Mouse (Mus musculus) neural tube, embryonic 14.5 days (tissue): ENCODE measurements around the gene Asb16. TPM values are rescaled to one million over a fixed set of nuclear protein-coding genes. Genes with fewer than 3 reads are reported as not detected.
A peak's percentile ranks its signal among the peaks of the same experiment; 100 is the strongest.

Experiments used
- ATAC-seq: fragments of 200-750 bp; cut with Nextera tagmentation; 2 replicates; pipeline ENCODE4 v1.8.0; 2017; ENCODE audit warnings: low read depth, mild to moderate bottlenecking, moderate TSS enrichment, moderate library complexity
- H3K27ac ChIP-seq: fragments of 300-500 bp; sonication (generic); 2 replicates; pipeline ENCODE4 v1.5.1; 2014; ENCODE audit warnings: low read depth, mild to moderate bottlenecking, control low read depth, low read length, moderate library complexity, mixed read lengths
- H3K27me3 ChIP-seq: fragments of 300-500 bp; sonication (generic); 2 replicates; pipeline ENCODE4 v1.6.1; 2014; ENCODE audit warnings: low read length; ENCODE audit not compliant: control insufficient read depth, insufficient read depth
- H3K36me3 ChIP-seq: fragments of 300-500 bp; sonication (generic); 2 replicates; pipeline ENCODE4 v1.6.1; 2014; ENCODE audit warnings: low read length, mixed read lengths; ENCODE audit not compliant: control insufficient read depth, insufficient read depth
- H3K4me1 ChIP-seq: fragments of 300-500 bp; sonication (generic); 2 replicates; pipeline ENCODE4 v1.6.1; 2014; ENCODE audit warnings: low read length; ENCODE audit not compliant: control insufficient read depth, insufficient read depth
- H3K4me2 ChIP-seq: fragments of 300-500 bp; sonication (generic); 2 replicates; pipeline ENCODE4 v1.6.1; 2014; ENCODE audit warnings: mild to moderate bottlenecking, low read depth, low read length, control low read depth
- H3K4me3 ChIP-seq: fragments of 300-500 bp; sonication (generic); 2 replicates; pipeline ENCODE4 v1.5.1; 2014; ENCODE audit warnings: low read depth, low read length, control low read depth, mixed read lengths
- H3K9ac ChIP-seq: fragments of 300-500 bp; sonication (generic); replicated peaks from 2 replicates; pipeline ENCODE4 v1.6.1; 2014; ENCODE audit warnings: low read depth, mild to moderate bottlenecking, control low read depth, low read length, mixed read lengths
- H3K9me3 ChIP-seq: fragments of 300-500 bp; sonication (generic); 2 replicates; pipeline ENCODE4 v1.6.1; 2016; ENCODE audit warnings: low read length; ENCODE audit not compliant: control insufficient read depth
- WGBS: fragments of 180-500 bp; shearing (Covaris S2); extraction: QIAGEN DNeasy Blood & Tissue Kit; methylation state at CpG from one replicate; pipeline ENCODE4 v1.1.7; 2014; 5-methylcytosine and 5-hydroxymethylcytosine counted together
- polyA plus RNA-seq: library from polyadenylated mRNA; unstranded; fragments of >200 nt; fragmentation: Nextera tagmentation; extraction: Ambion mirVana; gene quantifications from 2 replicates; pipeline ENCODE4 v1.2.1, GENCODE M21; 2014

The Asb16 gene
- polyA plus RNA-seq, 1 experiment from 2014 or later: 0.23 TPM

DNA sequence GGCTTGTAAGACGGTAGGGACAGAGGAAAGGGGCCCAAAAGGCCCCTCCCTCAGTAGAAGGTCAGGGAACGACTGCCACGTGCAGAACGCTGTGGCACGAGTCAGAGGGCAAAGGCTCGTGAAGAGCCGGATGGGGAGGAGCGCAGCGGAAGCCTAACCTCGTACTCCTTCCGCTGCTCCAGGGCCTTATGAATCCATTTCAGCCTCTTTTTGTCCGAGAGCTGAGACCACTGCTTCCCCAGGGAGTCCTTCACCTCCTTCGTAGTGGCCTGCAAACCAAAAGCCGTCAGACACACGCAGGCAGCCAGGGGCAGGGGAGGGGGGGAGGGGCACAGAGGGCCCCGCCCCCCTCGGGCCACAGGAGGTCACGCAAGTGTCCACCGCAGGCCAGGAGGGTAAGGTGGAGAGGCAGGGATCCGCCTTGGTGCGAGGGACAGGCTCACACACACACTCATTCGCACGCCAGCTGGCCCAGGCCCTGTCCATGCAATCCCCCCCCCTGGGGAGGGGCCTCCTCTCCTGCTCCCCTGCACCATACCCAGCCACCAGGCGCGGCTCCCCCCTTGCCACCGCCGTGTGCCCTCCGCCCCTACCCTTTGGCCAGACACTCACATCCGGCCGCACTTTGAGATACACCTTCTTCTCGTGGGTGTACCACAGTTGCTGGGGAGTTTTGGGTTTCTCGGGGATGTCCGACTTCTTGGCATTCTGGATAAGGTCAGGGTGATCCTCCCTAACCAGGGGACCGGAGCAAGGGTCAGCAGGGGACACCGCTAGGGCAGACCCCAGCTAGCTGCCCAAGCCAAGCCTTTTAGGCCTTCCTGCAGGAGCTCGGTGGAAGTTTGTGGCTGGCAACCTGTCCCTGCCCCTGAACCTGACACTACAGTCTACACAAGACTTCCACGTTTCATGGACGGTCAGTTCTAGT lies 42.5 kb downstream of the Asb16 start:
- peaks cover 63% of the 10 kb centered on the region for H3K36me3 ChIP-seq
- H3K4me2 ChIP-seq: no peak overlapping the region
- no peaks in the 10 kb centered on the region for H3K27me3 ChIP-seq
- H3K4me1 ChIP-seq: peaks cover 8% of the 10 kb centered on the region; the same call in 1 of the 2 replicates
- no peak for ATAC-seq
- no peaks in the 10 kb centered on the region for H3K9me3 ChIP-seq
- H3K27ac ChIP-seq: no peak overlapping the region
- WGBS: 53% methylated on average over 32 of the region's 38 CpGs
- no peak overlapping the region for H3K4me3 ChIP-seq
- no peak overlapping the region for H3K9ac ChIP-seq

GRCm38 (mm10) chr11:102311966-102312365 lies 43.4 kb downstream of the Asb16 start:
- WGBS: 79% methylated on average over 4 of the region's 4 CpGs
- H3K9ac ChIP-seq: no peak overlapping the region
- no peak overlapping the region for H3K4me2 ChIP-seq

GRCm38 (mm10) chr11:102312586-102312985 lies 44.0 kb downstream of the Asb16 start:
- ATAC-seq: no peak

More at GRCm38 (mm10) chr11:102311966-102312365, 43.4 kb downstream of the Asb16 start:
- Histone ChIP-seq H3K27me3 (no peaks in the 10 kb centered on the region), H3K36me3 (peaks cover 53% of the 10 kb centered on the region), H3K4me3 (no peak overlapping the region), H3K27ac (no peak overlapping the region), H3K9me3 (no peaks in the 10 kb centered on the region), H3K4me1 (peaks cover 11% of the 10 kb centered on the region; the same call in 1 of the 2 replicates)
- ATAC-seq: no peak

DNA sequence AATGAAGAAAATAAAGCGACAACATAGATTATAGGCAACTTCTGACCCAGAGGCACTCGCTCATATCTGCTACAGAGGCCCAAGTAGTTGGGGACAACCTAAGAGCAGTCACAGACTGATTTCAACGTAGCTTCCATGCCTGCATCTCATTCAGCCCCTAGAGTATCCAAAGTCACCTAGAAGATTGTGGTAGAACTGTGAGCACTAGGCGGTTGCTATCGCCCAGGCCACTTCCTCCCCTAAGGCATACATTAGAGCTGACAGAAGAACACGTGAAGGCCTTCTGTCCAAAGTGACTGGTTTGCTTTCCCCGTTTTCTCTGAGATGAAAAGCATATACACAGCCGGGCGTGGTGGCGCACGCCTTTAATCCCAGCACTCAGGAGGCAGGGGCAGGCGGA lies 45.8 kb downstream of the Asb16 start:
- Histone ChIP-seq H3K27ac (no peak overlapping the region), H3K27me3 (peaks cover 3% of the 10 kb centered on the region; the same call in 1 of the 2 replicates), H3K36me3 (peaks cover 44% of the 10 kb centered on the region), H3K9ac (no peak overlapping the region), H3K4me1 (peaks cover 8% of the 10 kb centered on the region; the same call in 1 of the 2 replicates), H3K9me3 (no peaks in the 10 kb centered on the region), H3K4me3 (no peak overlapping the region), H3K4me2 (no peak overlapping the region)
- 90% methylated on average over 12 of the region's 12 CpGs for WGBS
- ATAC-seq: no peak

More at GRCm38 (mm10) chr11:102312586-102312985, 44.0 kb downstream of the Asb16 start:
- Histone ChIP-seq H3K27ac (no peak overlapping the region), H3K36me3 (peaks cover 49% of the 10 kb centered on the region), H3K9ac (no peak overlapping the region), H3K4me2 (no peak overlapping the region), H3K4me1 (peaks cover 11% of the 10 kb centered on the region; the same call in 1 of the 2 replicates), H3K4me3 (no peak overlapping the region), H3K9me3 (no peaks in the 10 kb centered on the region), H3K27me3 (no peaks in the 10 kb centered on the region)
- 93% methylated on average over 6 of the region's 6 CpGs for WGBS

GRCm38 (mm10) chr11:102315690-102316571 lies 47.4 kb downstream of the Asb16 start:
- H3K4me1 ChIP-seq: peaks cover 11% of the 10 kb centered on the region; the same call in 1 of the 2 replicates
- peaks cover 3% of the 10 kb centered on the region; the same call in 1 of the 2 replicates for H3K27me3 ChIP-seq
- H3K9me3 ChIP-seq: no peaks in the 10 kb centered on the region
- peak overlapping the region; percentile 93 for H3K27ac ChIP-seq
- H3K36me3 ChIP-seq: peaks cover 36% of the 10 kb centered on the region; the same call in 1 of the 2 replicates
- 14% methylated on average over 14 of the region's 14 CpGs for WGBS
- ATAC-seq: no peak
- peak overlapping the region; percentile 99 for H3K4me3 ChIP-seq
- H3K4me2 ChIP-seq: peak overlapping the region; percentile 97
- peak overlapping the region; percentile 99 for H3K9ac ChIP-seq

- peaks cover 15% of the 10 kb centered on the region; the same call in 1 of the 2 replicates for H3K4me1 ChIP-seq
- ATAC-seq: peak; percentile 25
- peak overlapping the region; percentile 99 for H3K4me3 ChIP-seq
- WGBS: 1% methylated on average over 35 of the region's 80 CpGs
- peaks cover 30% of the 10 kb centered on the region; the same call in 1 of the 2 replicates for H3K36me3 ChIP-seq
- peak overlapping the region; percentile 99 for H3K9ac ChIP-seq
- H3K27ac ChIP-seq: peak overlapping the region; percentile 93
- peak overlapping the region; percentile 97 for H3K4me2 ChIP-seq
- H3K27me3 ChIP-seq: peaks cover 3% of the 10 kb centered on the region; the same call in 1 of the 2 replicates
- no peaks in the 10 kb centered on the region for H3K9me3 ChIP-seq
Measured at GRCm38 (mm10) chr11:102316572-102317297, 48.2 kb downstream of the Asb16 start.

DNA sequence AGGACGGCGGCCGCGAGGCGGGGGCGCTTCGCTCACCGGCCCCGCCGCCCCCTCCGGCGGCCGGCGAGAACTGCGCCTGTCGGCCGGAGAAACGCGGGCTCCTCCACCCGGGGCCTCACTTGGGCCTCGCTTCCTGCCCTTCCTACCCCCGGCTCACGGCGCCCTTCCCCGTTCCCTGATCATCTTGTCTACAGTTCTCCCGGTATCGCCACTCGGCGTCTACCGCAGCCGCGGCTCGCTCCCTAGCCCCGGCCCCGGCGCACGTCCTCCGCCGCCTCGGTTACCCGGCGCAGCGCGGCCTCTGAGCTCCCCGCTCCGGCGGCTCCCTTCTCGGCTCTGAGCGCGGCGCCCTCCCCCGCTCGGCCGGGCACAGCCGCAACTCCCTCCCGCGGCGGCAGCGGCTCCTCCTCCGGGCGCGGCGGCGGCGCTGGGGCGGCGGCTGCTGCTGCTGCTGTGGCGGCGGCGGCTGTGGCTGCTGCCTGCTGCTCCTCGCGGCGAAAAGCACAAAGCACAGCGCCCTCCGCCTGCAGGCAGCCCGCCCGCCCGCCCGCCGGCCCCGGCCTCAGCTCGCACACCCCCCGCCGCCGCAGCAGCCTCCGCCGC lies 48.9 kb downstream of the Asb16 start:
- H3K27ac ChIP-seq: peak overlapping the region; percentile 93
- peak overlapping the region; percentile 99 for H3K4me3 ChIP-seq
- peak; percentile 25 for ATAC-seq
- H3K27me3 ChIP-seq: peaks cover 3% of the 10 kb centered on the region; the same call in 1 of the 2 replicates
- H3K4me1 ChIP-seq: peaks cover 15% of the 10 kb centered on the region; the same call in 1 of the 2 replicates
- peaks cover 25% of the 10 kb centered on the region; the same call in 1 of the 2 replicates for H3K36me3 ChIP-seq
- H3K9ac ChIP-seq: peak overlapping the region; percentile 99
- peak overlapping the region; percentile 97 for H3K4me2 ChIP-seq
- under 1% methylated on average over 55 of the region's 87 CpGs for WGBS
- no peaks in the 10 kb centered on the region for H3K9me3 ChIP-seq
